In genomic region chr15:61481861-61482260, GRCm38 (mm10) we compare ENCODE assay signal across 11 mouse cellular contexts.
DNase-seq lines count a peak whose midpoint lies in the region; ATAC-seq and TF ChIP-seq lines count a peak whose summit lies in the region.
"Had no signal": no experiment of that assay in that cellular context is flagged by ENCODE, and none has a peak within 500 bp of the region (broad histone marks: within the 10 kb centered on the region; RNA-seq: fewer than 3 reads in every experiment).

No protein-coding gene starts in this region.

- no peak overlapping the region for H3K4me3 ChIP-seq in kidney, adult 2 months (ENCODE audit: insufficient read depth, low read depth, low read length)
- H3K4me3 ChIP-seq in kidney, embryonic 16.5 days (ENCODE audit: low read length) = no peak overlapping the region
- no peak overlapping the region for H3K4me3 ChIP-seq in intestine, postnatal 0 days (ENCODE audit: low read depth, low read length)
- H3K4me3 ChIP-seq in liver, embryonic 11.5 days (ENCODE audit: low read depth, low read length) = no peak overlapping the region
- H3K4me3 ChIP-seq in midbrain, embryonic 10.5 days = no peak overlapping the region
- H3K4me3 ChIP-seq: erythroblast, embryonic 14.5 days; layer of hippocampus, adult 2 months had no signal

- no peak for ATAC-seq in kidney, embryonic 16.5 days (ENCODE audit: low FRiP score, low TSS enrichment)
- 0 out of 2 replicates have a peak, but pooled peaks have one; percentile 41 for ATAC-seq in intestine, postnatal 0 days
- ATAC-seq in liver, embryonic 11.5 days (replicated peaks; ENCODE audit: low FRiP score) = no peak

- H3K4me1 ChIP-seq in kidney, adult 2 months (ENCODE audit: control insufficient read depth, insufficient read depth, low read length) = no peaks in the 10 kb centered on the region
- no peaks in the 10 kb centered on the region for H3K4me1 ChIP-seq in kidney, embryonic 16.5 days (ENCODE audit: insufficient read depth, low read length)
- H3K4me1 ChIP-seq in intestine, postnatal 0 days (replicated peaks; ENCODE audit: control insufficient read depth, insufficient read depth, low read length) = no peaks in the 10 kb centered on the region
- no peaks in the 10 kb centered on the region for H3K4me1 ChIP-seq in liver, embryonic 11.5 days (replicated peaks; ENCODE audit: control insufficient read depth, insufficient read depth, low read length)
- no peaks in the 10 kb centered on the region for H3K4me1 ChIP-seq in midbrain, embryonic 10.5 days

- no peaks in the 10 kb centered on the region for H3K36me3 ChIP-seq in kidney, adult 2 months (ENCODE audit: control insufficient read depth, insufficient read depth, low read length)
- no peaks in the 10 kb centered on the region for H3K36me3 ChIP-seq in kidney, embryonic 16.5 days (ENCODE audit: insufficient read depth, low read length)
- no peaks in the 10 kb centered on the region for H3K36me3 ChIP-seq in intestine, postnatal 0 days (ENCODE audit: control insufficient read depth, insufficient read depth)
- H3K36me3 ChIP-seq in liver, embryonic 11.5 days (ENCODE audit: control insufficient read depth, insufficient read depth, low read length) = no peaks in the 10 kb centered on the region
- no peaks in the 10 kb centered on the region for H3K36me3 ChIP-seq in midbrain, embryonic 10.5 days

- H3K27me3 ChIP-seq in kidney, adult 2 months (replicated peaks; ENCODE audit: control insufficient read depth, insufficient read depth, low read length) = no peaks in the 10 kb centered on the region
- H3K27me3 ChIP-seq in kidney, embryonic 16.5 days (ENCODE audit: insufficient read depth, low read length) = no peaks in the 10 kb centered on the region
- no peaks in the 10 kb centered on the region for H3K27me3 ChIP-seq in intestine, postnatal 0 days (replicated peaks; ENCODE audit: control insufficient read depth, insufficient read depth, low read length)
- no peaks in the 10 kb centered on the region for H3K27me3 ChIP-seq in liver, embryonic 11.5 days (replicated peaks; ENCODE audit: control insufficient read depth, insufficient read depth, low read length)
- no peaks in the 10 kb centered on the region for H3K27me3 ChIP-seq in midbrain, embryonic 10.5 days (ENCODE audit: low read depth, poor library complexity, severe bottlenecking)

- no peak overlapping the region for H3K9ac ChIP-seq in kidney, embryonic 16.5 days (replicated peaks; ENCODE audit: low read length)
- H3K9ac ChIP-seq in intestine, postnatal 0 days (ENCODE audit: low read depth, low read length) = no peak overlapping the region
- H3K9ac ChIP-seq in liver, embryonic 11.5 days (ENCODE audit: low read depth, low read length) = no peak overlapping the region

- H3K9me3 ChIP-seq in kidney, embryonic 16.5 days (ENCODE audit: low read length) = no peaks in the 10 kb centered on the region
- H3K9me3 ChIP-seq in intestine, postnatal 0 days (ENCODE audit: control insufficient read depth) = no peaks in the 10 kb centered on the region
- H3K9me3 ChIP-seq in liver, embryonic 11.5 days (ENCODE audit: control insufficient read depth, low read length) = no peaks in the 10 kb centered on the region
- H3K9me3 ChIP-seq in midbrain, embryonic 10.5 days (replicated peaks) = no peaks in the 10 kb centered on the region

- H3K27ac ChIP-seq in kidney, adult 2 months (ENCODE audit: insufficient read depth, low read depth, low read length) = no peak overlapping the region
- no peak overlapping the region for H3K27ac ChIP-seq in kidney, embryonic 16.5 days (ENCODE audit: low read length)
- no peak overlapping the region for H3K27ac ChIP-seq in intestine, postnatal 0 days (ENCODE audit: low read depth, low read length)
- no peak overlapping the region for H3K27ac ChIP-seq in liver, embryonic 11.5 days (ENCODE audit: low read depth, low read length)
- no peak overlapping the region for H3K27ac ChIP-seq in midbrain, embryonic 10.5 days (replicated peaks)
- H3K27ac ChIP-seq: layer of hippocampus, adult 2 months had no signal

- TF ChIP-seq POLR2A in kidney, adult 2 months (IDR thresholded peaks at IDR 0.05; ENCODE audit: low read depth, low read length) = no peak

- WGBS in kidney, adult 2 months = 58% methylated on average over 7 of the region's 7 CpGs
- WGBS in kidney, embryonic 16.5 days = 50% methylated on average over 7 of the region's 7 CpGs
- 33% methylated on average over 7 of the region's 7 CpGs for WGBS in intestine, postnatal 0 days
- 74% methylated on average over 7 of the region's 7 CpGs for WGBS in liver, embryonic 11.5 days
- 83% methylated on average over 7 of the region's 7 CpGs for WGBS in midbrain, embryonic 10.5 days

- H3K4me2 ChIP-seq in kidney, embryonic 16.5 days (replicated peaks; ENCODE audit: low read depth, low read length) = no peak overlapping the region
- H3K4me2 ChIP-seq in intestine, postnatal 0 days (replicated peaks; ENCODE audit: low read depth) = no peak overlapping the region
- H3K4me2 ChIP-seq in liver, embryonic 11.5 days = no peak overlapping the region

- peak; percentile 14 for DNase-seq in kidney, adult 2 months
- DNase-seq in CD4-positive, CD25-positive, alpha-beta regulatory T cell, adult 2 months (ENCODE audit: low read depth, low spot score) = peak; percentile 78
- DNase-seq in adrenal gland, postnatal 10 days = peak; percentile 51
- no peak for DNase-seq in liver, embryonic 11.5 days (ENCODE audit: low spot score)
- no peak for DNase-seq in spleen, postnatal 10 days (ENCODE audit: low spot score in 2 of 2)
- DNase-seq in midbrain, embryonic 10.5 days (ENCODE audit: low spot score) = no peak
- DNase-seq: cerebellum, adult 11-12 months had no signal

- no peak for TF ChIP-seq CTCF in kidney, adult 2 months (conservative IDR thresholded peaks at IDR 0.05; ENCODE audit: insufficient read depth, insufficient read length, low read depth, low read length)
- no peak for TF ChIP-seq CTCF in intestine, postnatal 0 days (IDR thresholded peaks at IDR 0.05; ENCODE audit: low read depth)

Comparison
In these comparisons a context has a peak if more than half of its experiments do, and no peak if none do; other contexts are left out.
1. DNase-seq: peak in kidney, adult 2 months (single experiment), CD4-positive, CD25-positive, alpha-beta regulatory T cell, adult 2 months (single experiment) and adrenal gland, postnatal 10 days (single experiment); none in liver, embryonic 11.5 days (single experiment), spleen, postnatal 10 days (0 of 2) and midbrain, embryonic 10.5 days (single experiment).